Mouse (Mus musculus) kidney, adult 2 months (tissue): ENCODE results near the gene Dync2li1. TPM values are rescaled to one million over a fixed set of nuclear protein-coding genes. Genes with fewer than 3 reads are reported as not detected.
A peak's percentile ranks its signal among the peaks of the same experiment; 100 is the strongest.

Experiments
- DNase-seq: peaks from one replicate; pipeline ENCODE4 v3.0.0; 2021
- H3K27ac ChIP-seq: fragments of 200-500 bp; 2 replicates; pipeline ENCODE4 v1.5.1; 2012; ENCODE audit warnings: low read depth, low read length, control low read depth, inconsistent platforms; ENCODE audit not compliant: insufficient read depth
- H3K27me3 ChIP-seq: fragments of 200-500 bp; replicated peaks from 2 replicates; pipeline ENCODE4 v1.6.1; 2012; ENCODE audit warnings: mild to moderate bottlenecking, moderate library complexity, low read length, inconsistent platforms; ENCODE audit not compliant: control insufficient read depth, insufficient read depth
- H3K36me3 ChIP-seq: fragments of 200-500 bp; 2 replicates; pipeline ENCODE4 v1.6.1; 2012; ENCODE audit warnings: mild to moderate bottlenecking, moderate library complexity, low read length, inconsistent platforms; ENCODE audit not compliant: control insufficient read depth, insufficient read depth
- H3K4me1 ChIP-seq: fragments of 200-500 bp; 2 replicates; pipeline ENCODE4 v1.6.1; 2011; ENCODE audit warnings: low read length; ENCODE audit not compliant: control insufficient read depth, insufficient read depth
- H3K4me3 ChIP-seq: fragments of 200-500 bp; 2 replicates; pipeline ENCODE4 v1.5.1; 2011; ENCODE audit warnings: mild to moderate bottlenecking, low read depth, low read length, control low read depth; ENCODE audit not compliant: insufficient read depth
- CTCF ChIP-seq: fragments of 200-500 bp; conservative IDR thresholded peaks from 2 replicates; pipeline ENCODE4 v1.5.1; 2011; ENCODE audit warnings: low read depth, mild to moderate bottlenecking, control low read depth, low read length, moderate library complexity, mixed read lengths; ENCODE audit not compliant: insufficient read depth, insufficient read length
- POLR2A ChIP-seq: fragments of 200-500 bp; IDR thresholded peaks from one replicate; pipeline ENCODE4 v1.6.1; 2011; ENCODE audit warnings: low read depth, low read length, control low read depth
- WGBS: fragments of 180-500 bp; shearing (Covaris S2); methylation state at CpG from one replicate; pipeline ENCODE4 v1.1.7; 2018; 5-methylcytosine and 5-hydroxymethylcytosine counted together
- polyA plus RNA-seq: library from polyadenylated mRNA; depleted of rRNA; stranded (reverse); fragments of >200 nt; gene quantifications from 2 replicates; pipeline ENCODE4 v1.2.3, GENCODE M21; 2012

Dync2li1 gene
- polyA plus RNA-seq, 1 experiment, result 19.1 TPM

DNA sequence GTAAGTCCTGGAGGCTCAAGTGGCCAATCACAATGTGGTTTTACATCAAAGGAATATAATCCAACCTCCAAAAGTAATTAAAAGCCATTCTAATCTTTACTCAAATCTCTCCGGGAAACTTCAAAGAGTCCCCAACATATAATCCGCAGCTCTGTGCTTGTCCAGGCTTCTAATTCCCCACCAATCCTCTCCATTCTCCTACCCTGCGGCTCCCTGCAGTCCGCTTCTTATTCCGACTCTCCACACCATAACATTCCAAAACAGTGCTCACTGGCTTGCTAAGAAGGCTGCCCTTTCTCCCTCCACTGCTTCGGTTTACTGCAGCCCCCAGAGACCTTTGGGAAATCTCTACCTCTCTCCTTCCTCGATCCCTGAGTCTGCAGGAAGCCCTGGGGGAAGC lies 47.8 kb downstream of the Dync2li1 start:
- TF ChIP-seq CTCF, result no peak
- H3K36me3 ChIP-seq, result no peaks in the 10 kb centered on the region
- H3K27ac ChIP-seq, result no peak overlapping the region
- 61% methylated on average over 7 of the region's 7 CpGs for WGBS
- no peak overlapping the region for H3K4me3 ChIP-seq
- H3K4me1 ChIP-seq, result peaks cover 11% of the 10 kb centered on the region; the same call in 1 of the 2 replicates
- no peak for DNase-seq
- H3K27me3 ChIP-seq, result no peaks in the 10 kb centered on the region

DNA sequence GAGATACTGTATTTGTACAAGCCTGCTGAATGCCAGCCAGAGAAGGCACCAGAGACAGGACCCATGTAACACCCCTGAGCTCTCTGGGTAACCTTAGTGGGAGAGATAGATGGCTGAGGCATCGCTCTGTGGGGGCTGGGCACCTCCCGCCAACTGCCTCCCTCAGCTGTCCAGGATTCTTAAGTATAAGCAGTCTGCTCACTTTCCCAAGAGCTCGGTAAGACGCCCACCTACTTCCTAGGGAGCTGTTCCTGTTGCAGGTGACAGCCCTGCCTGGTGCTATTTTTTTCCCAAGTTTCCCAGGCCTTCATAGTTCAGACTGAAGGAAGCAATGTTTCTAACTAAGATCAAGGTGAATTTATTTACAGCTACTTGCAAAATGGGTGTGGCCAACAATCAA lies 48.9 kb downstream of the Dync2li1 start:
- H3K4me3 ChIP-seq, result no peak overlapping the region
- no peaks in the 10 kb centered on the region for H3K27me3 ChIP-seq
- 69% methylated on average over 4 of the region's 4 CpGs for WGBS
- TF ChIP-seq POLR2A (no peak), CTCF (no peak)
- no peak overlapping the region for H3K27ac ChIP-seq
- DNase-seq, result no peak
- H3K36me3 ChIP-seq, result no peaks in the 10 kb centered on the region
- peaks cover 11% of the 10 kb centered on the region; the same call in 1 of the 2 replicates for H3K4me1 ChIP-seq

DNA sequence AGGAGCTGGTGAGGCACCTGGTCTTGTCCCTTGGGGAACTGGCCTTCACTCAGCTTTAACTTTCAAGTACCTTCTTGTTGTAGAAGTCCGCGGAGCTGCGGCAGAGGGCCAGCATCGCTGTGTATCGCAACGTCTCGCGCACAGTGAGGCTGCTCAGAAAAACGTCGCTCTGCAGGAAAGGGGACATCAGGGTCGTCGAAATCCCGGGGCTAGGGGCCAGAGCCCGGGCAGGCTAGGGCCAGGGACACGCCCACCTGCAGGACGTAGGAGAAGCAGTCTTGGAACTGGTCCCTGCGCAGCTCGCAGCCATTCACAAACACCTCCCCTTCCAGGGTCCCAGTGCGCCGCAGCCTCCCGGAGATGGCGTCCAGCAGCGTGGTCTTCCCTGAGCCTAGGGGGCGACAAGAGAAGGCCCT lies 49.7 kb downstream of the Dync2li1 start, which contains the start of gene Abcg8:
Abcg8 (plus strand) TSS at position 352 of the 416 bp plus-strand sequence.
- peak; percentile 24 for DNase-seq
- WGBS, result 5% methylated on average over 24 of the region's 24 CpGs
- peak within 1 kb of the TSS; percentile 40; the same call in 1 of the 2 replicates for H3K4me3 ChIP-seq
- no peaks in the 10 kb centered on the region for H3K36me3 ChIP-seq
- H3K27ac ChIP-seq, result no peak within 1 kb of the TSS
- no peak for TF ChIP-seq CTCF
- H3K27me3 ChIP-seq, result no peaks in the 10 kb centered on the region
- peaks cover 11% of the 10 kb centered on the region; the same call in 1 of the 2 replicates for H3K4me1 ChIP-seq

DNA sequence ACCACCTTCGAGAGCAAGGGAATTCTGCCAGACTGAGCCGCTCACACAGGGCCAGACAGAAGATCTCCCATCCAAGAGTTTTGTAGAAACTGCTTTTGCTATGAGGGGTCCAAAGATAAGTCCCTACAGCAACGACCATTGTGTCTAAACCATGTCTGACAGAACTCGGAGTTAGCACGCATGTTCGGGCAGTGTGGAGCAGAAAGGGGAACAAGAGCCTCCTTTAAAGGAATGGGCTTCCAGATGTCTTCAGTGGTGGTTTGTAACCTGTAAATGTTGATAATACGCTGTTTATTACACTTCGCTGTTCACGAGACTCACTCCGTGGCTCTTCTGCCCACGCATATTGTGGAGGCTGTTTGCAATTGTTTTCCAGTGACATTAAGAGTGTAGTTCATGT lies 51.3 kb downstream of the Dync2li1 start:
- Histone ChIP-seq H3K4me1 (peaks cover 11% of the 10 kb centered on the region; the same call in 1 of the 2 replicates), H3K27ac (no peak overlapping the region), H3K36me3 (no peaks in the 10 kb centered on the region), H3K27me3 (no peaks in the 10 kb centered on the region), H3K4me3 (no peak overlapping the region)
- no peak for TF ChIP-seq CTCF
- no peak for TF ChIP-seq POLR2A
- 87% methylated on average over 11 of the region's 11 CpGs for WGBS
- DNase-seq, result no peak

DNA sequence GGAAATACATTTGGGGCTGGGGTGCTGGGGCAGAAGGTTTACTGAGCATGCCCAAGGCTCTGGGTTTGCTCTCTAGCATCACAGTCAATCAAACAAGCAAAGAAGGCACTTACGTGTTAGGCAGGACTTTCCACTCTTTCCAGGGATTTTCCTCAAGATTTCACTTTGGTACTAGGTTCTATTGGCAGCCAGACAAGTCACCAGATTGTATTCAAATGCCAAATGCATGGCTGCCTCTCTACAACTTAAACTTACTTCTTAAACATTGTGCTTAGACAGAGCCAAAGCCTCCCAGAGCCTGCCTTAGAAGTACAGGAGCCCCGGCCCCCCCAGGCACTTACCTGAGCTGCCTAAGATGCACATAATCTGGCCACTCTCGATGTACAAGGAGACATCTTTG lies 55.4 kb downstream of the Dync2li1 start:
- H3K27me3 ChIP-seq, result no peaks in the 10 kb centered on the region
- WGBS, result 80% methylated on average over 3 of the region's 3 CpGs
- no peaks in the 10 kb centered on the region for H3K4me1 ChIP-seq
- DNase-seq, result no peak
- TF ChIP-seq POLR2A, result no peak
- TF ChIP-seq CTCF, result no peak
- H3K36me3 ChIP-seq, result no peaks in the 10 kb centered on the region
- no peak overlapping the region for H3K27ac ChIP-seq
- H3K4me3 ChIP-seq, result no peak overlapping the region

DNA sequence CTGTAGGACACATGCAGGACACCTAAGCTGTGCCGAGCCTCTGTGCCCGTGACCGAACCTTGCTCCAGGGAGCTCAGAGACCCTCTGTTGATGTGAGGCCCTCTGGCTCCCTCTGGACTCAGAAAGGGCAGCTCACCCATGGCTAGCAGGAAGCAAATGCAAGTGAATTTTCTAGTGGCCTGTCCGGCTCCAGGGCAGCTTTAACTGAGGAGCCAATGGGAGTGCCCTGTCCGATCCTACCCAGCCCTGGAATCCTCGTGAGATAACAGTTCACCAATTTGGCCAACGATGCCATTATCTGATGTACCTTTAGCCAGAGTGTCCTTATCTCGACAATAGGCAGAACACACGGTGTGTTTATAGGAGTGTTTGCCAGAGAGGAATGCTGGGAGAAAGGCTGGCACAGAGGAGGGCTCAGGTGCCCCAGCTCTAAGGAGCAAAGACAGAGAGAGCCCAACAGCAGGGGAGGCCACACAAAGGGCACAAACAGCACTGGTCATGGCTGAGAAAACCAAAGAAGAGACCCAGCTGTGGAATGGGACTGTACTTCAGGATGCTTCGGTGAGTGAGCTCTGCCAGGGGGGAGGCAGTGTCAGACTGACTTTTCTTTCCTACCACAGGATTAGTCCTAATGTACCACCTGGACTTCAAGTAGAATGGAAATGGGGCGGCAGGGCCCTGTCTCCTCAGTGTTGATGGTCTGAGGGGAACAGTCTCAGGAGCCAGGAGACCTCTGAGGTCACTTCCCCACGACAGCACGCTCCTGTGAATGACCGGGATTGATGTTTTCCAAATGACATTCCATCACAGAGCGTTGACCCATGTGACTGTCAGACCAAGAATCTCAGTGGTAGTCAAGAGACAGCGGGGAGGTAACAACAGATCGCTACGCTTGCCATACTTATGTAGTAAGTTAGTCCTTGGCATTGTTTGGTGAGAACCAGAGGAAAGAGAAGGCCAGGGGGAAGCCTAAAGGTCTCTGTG lies 56.7 kb downstream of the Dync2li1 start, which contains the start of gene Abcg5:
Abcg5 (minus strand) TSS at position 278 of the 984 bp plus-strand sequence.
- no peaks in the 10 kb centered on the region for H3K27me3 ChIP-seq
- no peaks in the 10 kb centered on the region for H3K36me3 ChIP-seq
- no peak within 1 kb of the TSS for H3K27ac ChIP-seq
- 82% methylated on average over 18 of the region's 18 CpGs for WGBS
- no peak for DNase-seq
- no peak; the same call in 1 of the 2 replicates for TF ChIP-seq CTCF
- no peak for TF ChIP-seq POLR2A
- no peaks in the 10 kb centered on the region for H3K4me1 ChIP-seq
- no peak within 1 kb of the TSS for H3K4me3 ChIP-seq

DNA sequence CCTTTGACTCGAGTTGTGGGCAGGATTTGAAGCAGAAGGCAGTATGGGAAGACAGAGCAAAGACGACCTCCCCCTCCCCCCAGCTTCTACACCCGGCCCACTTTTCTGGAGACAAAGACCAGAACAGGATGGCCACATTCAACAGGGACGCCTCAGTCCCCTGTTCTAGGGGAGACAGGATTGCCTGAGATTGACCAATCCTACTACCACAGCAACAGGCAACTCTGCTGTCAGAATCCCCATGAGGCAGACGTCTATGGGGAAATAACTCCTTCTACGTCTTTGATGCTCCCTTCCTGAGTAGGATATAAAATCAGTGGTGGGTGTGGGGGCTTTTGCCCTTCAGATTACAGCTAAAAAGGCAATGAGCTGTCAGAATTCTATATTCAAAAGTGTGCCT lies 58.0 kb downstream of the Dync2li1 start:
- DNase-seq, result no peak
- Histone ChIP-seq H3K4me1 (peaks cover 5% of the 10 kb centered on the region; the same call in 1 of the 2 replicates), H3K27ac (no peak overlapping the region), H3K4me3 (no peak overlapping the region), H3K36me3 (no peaks in the 10 kb centered on the region), H3K27me3 (no peaks in the 10 kb centered on the region)
- 50% methylated on average over 6 of the region's 6 CpGs for WGBS
- no peak for TF ChIP-seq POLR2A
- no peak for TF ChIP-seq CTCF
